Mouse (Mus musculus) C2C12 (cell line): ENCODE results near the gene H2-DMb2.

Experiments
- CEBPB ChIP-seq: IDR thresholded peaks from one replicate; pipeline ENCODE4 v1.6.1; 2011; ENCODE audit warnings: low read depth, mild to moderate bottlenecking, control low read depth, moderate library complexity
- CTCF ChIP-seq: IDR thresholded peaks from one replicate; pipeline ENCODE4 v1.5.1; 2011; ENCODE audit not compliant: control insufficient read depth, insufficient read depth, insufficient read length
- FOSL1 ChIP-seq: IDR thresholded peaks from one replicate; pipeline ENCODE4 v1.8.0; 2011; ENCODE audit warnings: mild to moderate bottlenecking, low read length; ENCODE audit not compliant: poor library complexity, insufficient read depth, severe bottlenecking
- MAX ChIP-seq: IDR thresholded peaks from one replicate; pipeline ENCODE4 v1.6.1; 2011; ENCODE audit warnings: mild to moderate bottlenecking, control low read depth
- MYOD1 ChIP-seq: IDR thresholded peaks from one replicate; pipeline ENCODE4 v1.6.1; 2011; ENCODE audit warnings: low read depth; ENCODE audit not compliant: control insufficient read depth, insufficient read length
- MYOG ChIP-seq: IDR thresholded peaks from one replicate; pipeline ENCODE4 v1.6.1; 2011; ENCODE audit not compliant: control insufficient read depth, insufficient read length; ENCODE audit errors: extremely low read depth
- USF1 ChIP-seq: IDR thresholded peaks from one replicate; pipeline ENCODE4 v1.6.1; 2011; ENCODE audit warnings: low read depth, mild to moderate bottlenecking, control low read depth, moderate library complexity

DNA sequence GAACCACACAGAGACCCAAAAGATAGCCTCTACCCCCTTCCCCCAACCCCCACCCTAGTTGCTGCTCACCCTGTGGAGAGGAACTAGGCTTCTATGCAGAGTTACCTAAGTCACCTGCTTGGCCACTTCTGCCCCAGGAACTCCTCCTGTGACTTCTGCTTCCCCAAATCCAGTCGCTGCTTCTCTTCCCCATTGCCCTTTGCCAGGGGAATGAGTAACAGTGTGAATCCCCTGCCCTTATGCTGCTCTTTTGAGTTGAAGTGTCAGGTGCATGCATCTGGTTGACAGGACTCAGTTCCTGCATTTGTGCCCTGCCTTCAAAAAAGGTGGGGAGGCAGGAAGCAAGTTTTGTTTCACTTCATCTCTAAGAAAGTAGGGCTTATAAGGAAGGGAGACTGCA lies 31.0 kb downstream of the H2-DMb2 start:
- TF ChIP-seq CTCF (no peak), MYOG (no peak), FOSL1 (no peak), MYOD1 (no peak), MAX (no peak), USF1 (no peak), CEBPB (no peak)
